Mouse (Mus musculus) liver, embryonic 15.5 days (tissue): ENCODE measurements around the gene Arhgap19. TPM values are rescaled to one million over a fixed set of nuclear protein-coding genes. Genes with fewer than 3 reads are reported as not detected.
"Not testable (repeated sequence)": the region's sequence is repeated elsewhere in the genome, so short reads cannot be mapped to it uniquely, and the experiment has no call there.

Experiments used
- ATAC-seq: fragments of 200-750 bp; cut with Nextera tagmentation; 2 replicates; pipeline ENCODE4 v1.8.0; 2017; ENCODE audit warnings: moderate number of reproducible peaks, mild to moderate bottlenecking, moderate library complexity; ENCODE audit not compliant: insufficient read depth
- H3K27ac ChIP-seq: fragments of 300-500 bp; sonication (generic); replicated peaks from 2 replicates; pipeline ENCODE4 v1.5.1; 2015; ENCODE audit warnings: mild to moderate bottlenecking, inconsistent platforms
- H3K27me3 ChIP-seq: fragments of 300-500 bp; sonication (generic); 2 replicates; pipeline ENCODE4 v1.6.1; 2015; ENCODE audit warnings: mild to moderate bottlenecking, inconsistent platforms
- H3K36me3 ChIP-seq: fragments of 300-500 bp; sonication (generic); replicated peaks from 2 replicates; pipeline ENCODE4 v1.6.1; 2015; ENCODE audit warnings: moderate library complexity, mild to moderate bottlenecking, inconsistent platforms
- H3K4me1 ChIP-seq: fragments of 300-500 bp; sonication (generic); replicated peaks from 2 replicates; pipeline ENCODE4 v1.6.1; 2015; ENCODE audit warnings: inconsistent platforms
- H3K4me2 ChIP-seq: fragments of 300-500 bp; sonication (generic); 2 replicates; pipeline ENCODE4 v1.6.1; 2015; ENCODE audit warnings: moderate library complexity, mild to moderate bottlenecking, inconsistent platforms
- H3K4me3 ChIP-seq: fragments of 300-500 bp; sonication (generic); replicated peaks from 2 replicates; pipeline ENCODE4 v1.5.1; 2015; ENCODE audit warnings: mild to moderate bottlenecking, inconsistent platforms
- H3K9ac ChIP-seq: fragments of 300-500 bp; sonication (generic); 2 replicates; pipeline ENCODE4 v1.6.1; 2015; ENCODE audit warnings: moderate library complexity, mild to moderate bottlenecking, inconsistent platforms
- H3K9me3 ChIP-seq: fragments of 300-500 bp; sonication (generic); replicated peaks from 2 replicates; pipeline ENCODE4 v1.6.1; 2016; ENCODE audit warnings: inconsistent platforms
- WGBS: fragments of 180-500 bp; shearing (Covaris S2); methylation state at CpG from one replicate; pipeline ENCODE4 v1.1.7; 2015; ENCODE audit warnings: mixed read lengths; ENCODE audit not compliant: insufficient replicate concordance; 5-methylcytosine and 5-hydroxymethylcytosine counted together
- polyA plus RNA-seq: library from polyadenylated mRNA; unstranded; fragments of >200 nt; fragmentation: Nextera tagmentation; extraction: Ambion mirVana; gene quantifications from 2 replicates; pipeline ENCODE4 v1.2.1, GENCODE M21; 2015

Arhgap19 gene
- 26.6 and 29.4 TPM in 2 replicates for polyA plus RNA-seq

GRCm38 (mm10) chr19:41801742-41802369, at the start of gene Arhgap19:
Gene Arhgap19, minus strand, starts transcription at chr19:41802047.
- Histone ChIP-seq H3K9ac (peak within 1 kb of the TSS; percentile 97), H3K9me3 (peaks cover 7% of the 10 kb centered on the region; the same call in 1 of the 2 replicates), H3K4me3 (peak within 1 kb of the TSS; percentile 96), H3K36me3 (peaks cover 6% of the 10 kb centered on the region; the same call in 1 of the 2 replicates), H3K4me2 (peak within 1 kb of the TSS; percentile 79), H3K27ac (peak within 1 kb of the TSS; percentile 89), H3K27me3 (no peaks in the 10 kb centered on the region), H3K4me1 (peaks cover 49% of the 10 kb centered on the region)
- ATAC-seq: peak; percentile 99
- under 1% methylated on average over 48 of the region's 48 CpGs for WGBS

- Histone ChIP-seq H3K4me3 (no peak overlapping the region), H3K27me3 (no peaks in the 10 kb centered on the region), H3K9me3 (no peaks in the 10 kb centered on the region), H3K4me2 (no peak overlapping the region), H3K9ac (no peak overlapping the region), H3K36me3 (no peaks in the 10 kb centered on the region), H3K4me1 (peaks cover 40% of the 10 kb centered on the region), H3K27ac (no peak overlapping the region; the same call in 1 of the 2 replicates)
- 39% methylated on average over 14 of the region's 14 CpGs for WGBS
- no peak for ATAC-seq
Measured at GRCm38 (mm10) chr19:41850719-41851543, 49.1 kb upstream of the Arhgap19 start.

- no peak overlapping the region for H3K27ac ChIP-seq
- WGBS: 53% methylated on average over 6 of the region's 6 CpGs
- H3K27me3 ChIP-seq: no peaks in the 10 kb centered on the region
- no peak overlapping the region for H3K4me2 ChIP-seq
- no peaks in the 10 kb centered on the region for H3K9me3 ChIP-seq
- no peak overlapping the region for H3K4me3 ChIP-seq
- peaks cover 46% of the 10 kb centered on the region for H3K4me1 ChIP-seq
- no peaks in the 10 kb centered on the region for H3K36me3 ChIP-seq
- no peak for ATAC-seq
- H3K9ac ChIP-seq: no peak overlapping the region
Measured at GRCm38 (mm10) chr19:41850021-41850718, 48.3 kb upstream of the Arhgap19 start.

- WGBS: under 1% methylated on average over 72 of the region's 72 CpGs
Measured at GRCm38 (mm10) chr19:41847992-41848851, 46.4 kb upstream of the Arhgap19 start, which contains the start of gene Frat2. Gene Frat2, minus strand, starts transcription at chr19:41848132.

GRCm38 (mm10) chr19:41847614-41847991, 45.8 kb upstream of the Arhgap19 start:
- Histone ChIP-seq H3K4me3 (peak overlapping the region; percentile 90), H3K9ac (peak overlapping the region; percentile 78), H3K4me2 (peak overlapping the region; percentile 98), H3K27ac (peak overlapping the region; percentile 91), H3K4me1 (peaks cover 55% of the 10 kb centered on the region)
- H3K9me3 ChIP-seq, H3K27me3 ChIP-seq, H3K36me3 ChIP-seq: not testable (repeated sequence)
- peak; percentile 41 for ATAC-seq
- 0% methylated on average over 45 of the region's 53 CpGs for WGBS

More at GRCm38 (mm10) chr19:41847992-41848851, 46.4 kb upstream of the Arhgap19 start, which contains the start of gene Frat2:
- Histone ChIP-seq H3K4me1 (peaks cover 57% of the 10 kb centered on the region), H3K27me3 (no peaks in the 10 kb centered on the region), H3K27ac (peak within 1 kb of the TSS; percentile 91), H3K4me2 (peak within 1 kb of the TSS; percentile 98), H3K9ac (peak within 1 kb of the TSS; percentile 78), H3K36me3 (no peaks in the 10 kb centered on the region), H3K9me3 (no peaks in the 10 kb centered on the region), H3K4me3 (peak within 1 kb of the TSS; percentile 90)
- peak; percentile 91 for ATAC-seq

- no peaks in the 10 kb centered on the region for H3K36me3 ChIP-seq
- no peaks in the 10 kb centered on the region for H3K9me3 ChIP-seq
- peak overlapping the region; percentile 98 for H3K4me2 ChIP-seq
- H3K27ac ChIP-seq: peak overlapping the region; percentile 91
- H3K27me3 ChIP-seq: no peaks in the 10 kb centered on the region
- peak; percentile 32 for ATAC-seq
- H3K9ac ChIP-seq: peak overlapping the region; percentile 78
- WGBS: 0% methylated on average over 63 of the region's 64 CpGs
- peaks cover 53% of the 10 kb centered on the region for H3K4me1 ChIP-seq
- peak overlapping the region; percentile 90 for H3K4me3 ChIP-seq
Measured at GRCm38 (mm10) chr19:41847091-41847581, 45.3 kb upstream of the Arhgap19 start.

- peak; percentile 6; the same call in 1 of the 2 replicates for ATAC-seq
- Histone ChIP-seq H3K4me2 (peak overlapping the region; percentile 98), H3K4me1 (peaks cover 49% of the 10 kb centered on the region), H3K27me3 (no peaks in the 10 kb centered on the region), H3K36me3 (no peaks in the 10 kb centered on the region), H3K9ac (peak overlapping the region; percentile 78), H3K4me3 (peak overlapping the region; percentile 90), H3K9me3 (no peaks in the 10 kb centered on the region), H3K27ac (peak overlapping the region; percentile 91)
- WGBS: 8% methylated on average over 21 of the region's 21 CpGs
Measured at GRCm38 (mm10) chr19:41846366-41847090, 44.7 kb upstream of the Arhgap19 start.

- Histone ChIP-seq H3K36me3 (no peaks in the 10 kb centered on the region), H3K4me1 (peaks cover 54% of the 10 kb centered on the region), H3K9ac (no peak overlapping the region), H3K4me2 (no peak overlapping the region; the same call in 1 of the 2 replicates), H3K27ac (no peak overlapping the region), H3K27me3 (no peaks in the 10 kb centered on the region), H3K4me3 (no peak overlapping the region), H3K9me3 (no peaks in the 10 kb centered on the region)
- no peak for ATAC-seq
- 69% methylated on average over 6 of the region's 6 CpGs for WGBS
Measured at GRCm38 (mm10) chr19:41844345-41844744, 42.5 kb upstream of the Arhgap19 start.

- WGBS: 58% methylated on average over 4 of the region's 4 CpGs
- H3K9ac ChIP-seq: no peak overlapping the region
- H3K27ac ChIP-seq: no peak overlapping the region
- no peak overlapping the region for H3K4me2 ChIP-seq
- no peak overlapping the region for H3K4me3 ChIP-seq
- H3K9me3 ChIP-seq: no peaks in the 10 kb centered on the region
- no peaks in the 10 kb centered on the region for H3K36me3 ChIP-seq
- no peaks in the 10 kb centered on the region for H3K27me3 ChIP-seq
- H3K4me1 ChIP-seq: peaks cover 67% of the 10 kb centered on the region
- ATAC-seq: no peak
Measured at GRCm38 (mm10) chr19:41842706-41843105, 40.9 kb upstream of the Arhgap19 start.
